ENCODE assay signal across 16 mouse cellular contexts in the genomic region with DNA sequence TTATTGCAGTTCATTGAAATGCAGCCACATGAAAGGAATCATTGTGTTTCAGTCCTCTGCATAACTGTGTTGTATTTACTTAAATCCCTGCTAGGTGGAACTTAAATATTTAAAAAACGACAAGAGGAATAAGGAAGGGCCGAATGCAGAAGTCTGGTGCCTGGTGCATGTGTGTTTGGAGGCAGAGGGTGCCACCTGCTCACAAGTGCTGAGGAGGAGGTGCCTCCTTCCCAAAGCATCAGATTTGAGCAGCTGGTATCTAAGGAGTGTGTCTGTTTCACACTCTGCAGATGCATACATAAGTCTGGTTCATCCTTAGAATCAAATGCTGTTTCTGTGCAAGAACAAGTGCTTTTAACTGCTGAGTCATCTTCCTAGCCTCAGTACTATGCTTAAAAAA.
DNase-seq lines count a peak whose midpoint lies in the region; ATAC-seq and TF ChIP-seq lines count a peak whose summit lies in the region.
"Had no signal": no experiment of that assay in that cellular context is flagged by ENCODE, and none has a peak within 500 bp of the region (broad histone marks: within the 10 kb centered on the region; RNA-seq: fewer than 3 reads in every experiment).

No protein-coding gene starts in this region.

- peak; percentile 47 for DNase-seq in forebrain, postnatal 0 days
- no peak for DNase-seq in forebrain, embryonic 10.5 days (ENCODE audit: extremely low spot score, low spot score)
- DNase-seq in lung, postnatal 0 days (ENCODE audit: low spot score) = no peak
- DNase-seq in lung, postnatal 36 days = no peak
- peak; percentile 49 to 82 for DNase-seq in left cerebral cortex, postnatal 14 days (ENCODE audit: low spot score in 2 of 2)
- DNase-seq in urinary bladder, postnatal 14 days (ENCODE audit: low spot score) = no peak
- DNase-seq in kidney, adult 9 months = no peak
- DNase-seq in thymus, postnatal 25 days = no peak
- DNase-seq: B cell, adult 2 months; cerebellum, adult 2 months; spleen, adult 18-20 months; thymus, adult 18-20 months had no signal

- 49% methylated on average over 2 of the region's 2 CpGs for WGBS in forebrain, postnatal 0 days
- WGBS in forebrain, embryonic 10.5 days = 92% methylated on average over 2 of the region's 2 CpGs
- 47% methylated on average over 2 of the region's 2 CpGs for WGBS in lung, postnatal 0 days

- H3K4me3 ChIP-seq in forebrain, postnatal 0 days (ENCODE audit: low read depth, low read length) = no peak overlapping the region
- no peak overlapping the region for H3K4me3 ChIP-seq in forebrain, embryonic 10.5 days
- H3K4me3 ChIP-seq in lung, postnatal 0 days (ENCODE audit: low read depth, low read length) = no peak overlapping the region
- H3K4me3 ChIP-seq: erythroblast, embryonic 14.5 days; hindbrain, embryonic 15.5 days; megakaryocyte, embryonic 14.5 days had no signal

- no peak overlapping the region for H3K4me2 ChIP-seq in forebrain, postnatal 0 days (ENCODE audit: low read depth)
- H3K4me2 ChIP-seq in lung, postnatal 0 days (replicated peaks; ENCODE audit: low read depth, low read length) = no peak overlapping the region
- H3K4me2 ChIP-seq: hindbrain, embryonic 15.5 days had no signal

- intact Hi-C loops in left cerebral cortex, postnatal 14 days (cut with DNase I) = no loop called here

- no peak for TF ChIP-seq CTCF in forebrain, postnatal 0 days (IDR thresholded peaks at IDR 0.05; ENCODE audit: low read depth)
- no peak for TF ChIP-seq CTCF in lung, postnatal 0 days (IDR thresholded peaks at IDR 0.05)

- no peaks in the 10 kb centered on the region for H3K36me3 ChIP-seq in forebrain, postnatal 0 days (ENCODE audit: insufficient read depth)
- H3K36me3 ChIP-seq in forebrain, embryonic 10.5 days (replicated peaks) = no peaks in the 10 kb centered on the region
- no peaks in the 10 kb centered on the region for H3K36me3 ChIP-seq in lung, postnatal 0 days (ENCODE audit: insufficient read depth, low read length)
- H3K36me3 ChIP-seq: hindbrain, embryonic 15.5 days had no signal

- no peaks in the 10 kb centered on the region for H3K4me1 ChIP-seq in forebrain, postnatal 0 days (ENCODE audit: insufficient read depth)
- H3K4me1 ChIP-seq in forebrain, embryonic 10.5 days = peaks cover 3% of the 10 kb centered on the region; the same call in 1 of the 2 replicates
- H3K4me1 ChIP-seq in lung, postnatal 0 days (ENCODE audit: insufficient read depth, low read depth, low read length) = no peaks in the 10 kb centered on the region
- H3K4me1 ChIP-seq: hindbrain, embryonic 15.5 days; megakaryocyte, embryonic 14.5 days had no signal

- ATAC-seq in forebrain, postnatal 0 days = peak; percentile 58
- ATAC-seq in lung, postnatal 0 days = no peak

- TF ChIP-seq EP300 in lung, postnatal 0 days (IDR thresholded peaks at IDR 0.05) = peak; percentile 23; the same call in 1 of the 2 replicates

- no peaks in the 10 kb centered on the region for H3K27me3 ChIP-seq in forebrain, postnatal 0 days (ENCODE audit: insufficient read depth, low read length)
- H3K27me3 ChIP-seq in forebrain, embryonic 10.5 days (ENCODE audit: poor library complexity, severe bottlenecking) = no peaks in the 10 kb centered on the region
- no peaks in the 10 kb centered on the region for H3K27me3 ChIP-seq in lung, postnatal 0 days (replicated peaks; ENCODE audit: insufficient read depth, low read length)
- H3K27me3 ChIP-seq: hindbrain, embryonic 15.5 days; megakaryocyte, embryonic 14.5 days had no signal

- H3K27ac ChIP-seq in forebrain, postnatal 0 days (ENCODE audit: low read depth, low read length) = no peak overlapping the region
- H3K27ac ChIP-seq in forebrain, embryonic 10.5 days = no peak overlapping the region
- H3K27ac ChIP-seq in lung, postnatal 0 days (ENCODE audit: low read length) = no peak overlapping the region
- H3K27ac ChIP-seq: hindbrain, embryonic 15.5 days; liver, embryonic 14.5 days had no signal

- no peak overlapping the region for H3K9ac ChIP-seq in forebrain, postnatal 0 days
- no peak overlapping the region for H3K9ac ChIP-seq in lung, postnatal 0 days (replicated peaks; ENCODE audit: low read depth)
- H3K9ac ChIP-seq: hindbrain, embryonic 15.5 days; liver, embryonic 14.5 days had no signal

- no peaks in the 10 kb centered on the region for H3K9me3 ChIP-seq in forebrain, postnatal 0 days (ENCODE audit: low read length)
- H3K9me3 ChIP-seq in forebrain, embryonic 10.5 days = no peaks in the 10 kb centered on the region
- H3K9me3 ChIP-seq in lung, postnatal 0 days (ENCODE audit: low read length) = no peaks in the 10 kb centered on the region
- H3K9me3 ChIP-seq: hindbrain, embryonic 15.5 days; megakaryocyte, embryonic 14.5 days had no signal

Comparison
In these comparisons a context has a peak if more than half of its experiments do, and no peak if none do; other contexts are left out.
1. DNase-seq: peak in forebrain, postnatal 0 days (single experiment) and left cerebral cortex, postnatal 14 days (2 of 2); none in forebrain, embryonic 10.5 days (single experiment), lung, postnatal 0 days (single experiment), lung, postnatal 36 days (single experiment), urinary bladder, postnatal 14 days (single experiment), kidney, adult 9 months (single experiment) and thymus, postnatal 25 days (single experiment).